Mouse (Mus musculus): ENCODE data around the gene Tmem43. TPM values are rescaled to one million over a fixed set of nuclear protein-coding genes. Genes with fewer than 3 reads are reported as not detected.

The Tmem43 gene
- total and polyA plus RNA-seq, 3 experiments: 2.3 to 21.0 (median 16.2) TPM

DNA sequence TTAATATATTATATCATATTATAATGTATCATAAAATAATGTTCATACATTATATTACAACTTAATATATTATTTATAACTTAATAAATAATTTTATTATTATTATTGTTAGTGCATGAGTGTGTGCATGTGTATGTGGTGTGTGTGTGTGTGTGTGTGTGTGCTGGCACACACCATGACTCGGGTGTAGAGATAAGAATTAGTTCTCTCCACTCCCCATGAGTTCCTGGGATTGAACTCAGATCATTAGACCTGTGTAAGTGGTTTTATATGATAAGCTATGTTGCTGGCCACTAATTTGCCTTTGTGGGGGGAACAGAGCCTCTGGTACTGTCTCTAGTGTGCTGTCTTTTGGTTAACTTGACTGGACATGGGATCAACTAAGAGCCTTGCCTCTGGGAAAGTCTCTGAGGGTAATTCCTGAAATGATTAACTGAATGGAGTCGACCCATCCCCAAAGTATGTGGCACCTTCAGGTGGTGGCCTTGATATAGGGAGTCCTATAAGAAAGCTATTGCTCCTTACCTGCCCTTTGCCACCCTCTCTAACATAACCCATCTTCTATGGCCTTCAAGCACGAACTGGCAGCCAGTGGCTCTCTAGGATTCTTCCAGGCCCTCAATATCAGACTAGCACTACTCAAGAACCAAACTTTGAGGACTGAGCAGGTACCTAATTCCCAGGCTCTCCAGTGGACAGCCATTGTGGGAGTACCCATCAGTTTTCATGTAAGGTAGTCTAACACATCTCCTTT, 23.9 kb upstream of the Tmem43 start:
- no peaks in the 10 kb centered on the region for H3K9me3 ChIP-seq (replicated peaks)
- DNase-seq (ENCODE audit: low spot score) (no peak), ATAC-seq (ENCODE audit: extremely low read depth, insufficient number of reproducible peaks, low FRiP score, poor library complexity, severe bottlenecking) (no peak)
- no peak overlapping the region for H3K4me3 ChIP-seq (ENCODE audit: low read depth, low read length)
- no peaks in the 10 kb centered on the region for H3K36me3 ChIP-seq (replicated peaks)
- H3K4me1 ChIP-seq (ENCODE audit: insufficient read depth, low read depth, low read length): no peaks in the 10 kb centered on the region
- peaks cover 38% of the 10 kb centered on the region for H3K27me3 ChIP-seq (ENCODE audit: insufficient read depth, low read length)
- no peak for TF ChIP-seq CTCF (IDR thresholded peaks at IDR 0.05; ENCODE audit: low read depth, low read length)
- no peak for TF ChIP-seq GATA1 (IDR thresholded peaks at IDR 0.05; ENCODE audit: borderline replicate concordance, low read length)
- no peak for TF ChIP-seq POLR2AphosphoS5 (IDR thresholded peaks at IDR 0.05; ENCODE audit: insufficient replicate concordance, low read depth, low read length)
- TF ChIP-seq TAL1 (conservative IDR thresholded peaks at IDR 0.05; ENCODE audit: low read depth, low read length): no peak
- TF ChIP-seq GATA2 (IDR thresholded peaks at IDR 0.05; ENCODE audit: borderline replicate concordance, low read depth, low read length): no peak

DNA sequence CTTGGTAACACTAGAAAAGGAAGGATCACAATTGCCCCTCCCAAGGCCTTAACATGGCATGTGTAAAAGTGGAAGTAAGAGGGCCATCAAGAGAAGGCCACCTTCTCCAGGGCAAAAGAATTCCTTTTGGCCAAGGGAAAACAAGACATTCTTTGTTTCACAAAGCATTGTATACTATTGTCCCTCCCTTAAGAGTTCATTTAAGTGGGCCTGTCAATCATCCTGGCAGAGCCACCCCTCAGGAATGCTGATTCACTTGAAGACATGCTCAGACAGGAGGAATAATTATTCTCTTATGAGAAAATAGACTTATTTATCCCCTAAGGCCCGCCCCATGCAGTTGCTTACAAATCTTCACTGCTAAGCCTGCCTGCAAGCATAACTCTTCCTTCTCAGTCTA, 21.4 kb upstream of the Tmem43 start:
- TF ChIP-seq CTCF (IDR thresholded peaks at IDR 0.05; ENCODE audit: low read depth, low read length): no peak
- TF ChIP-seq GATA2 (IDR thresholded peaks at IDR 0.05; ENCODE audit: borderline replicate concordance, low read depth, low read length): no peak
- no peak for TF ChIP-seq TAL1 (conservative IDR thresholded peaks at IDR 0.05; ENCODE audit: low read depth, low read length)
- TF ChIP-seq GATA1 (IDR thresholded peaks at IDR 0.05; ENCODE audit: borderline replicate concordance, low read length): no peak
- no peak for TF ChIP-seq POLR2AphosphoS5 (IDR thresholded peaks at IDR 0.05; ENCODE audit: insufficient replicate concordance, low read depth, low read length)
- H3K9me3 ChIP-seq (replicated peaks): no peaks in the 10 kb centered on the region
- DNase-seq (ENCODE audit: low spot score): no peak
- H3K4me1 ChIP-seq (ENCODE audit: insufficient read depth, low read depth, low read length): no peaks in the 10 kb centered on the region
- no peak for ATAC-seq (ENCODE audit: extremely low read depth, insufficient number of reproducible peaks, low FRiP score, poor library complexity, severe bottlenecking)
- H3K36me3 ChIP-seq (replicated peaks): no peaks in the 10 kb centered on the region
- H3K4me3 ChIP-seq (ENCODE audit: low read depth, low read length): no peak overlapping the region
- H3K27me3 ChIP-seq (ENCODE audit: insufficient read depth, low read length): peaks cover 28% of the 10 kb centered on the region

DNA sequence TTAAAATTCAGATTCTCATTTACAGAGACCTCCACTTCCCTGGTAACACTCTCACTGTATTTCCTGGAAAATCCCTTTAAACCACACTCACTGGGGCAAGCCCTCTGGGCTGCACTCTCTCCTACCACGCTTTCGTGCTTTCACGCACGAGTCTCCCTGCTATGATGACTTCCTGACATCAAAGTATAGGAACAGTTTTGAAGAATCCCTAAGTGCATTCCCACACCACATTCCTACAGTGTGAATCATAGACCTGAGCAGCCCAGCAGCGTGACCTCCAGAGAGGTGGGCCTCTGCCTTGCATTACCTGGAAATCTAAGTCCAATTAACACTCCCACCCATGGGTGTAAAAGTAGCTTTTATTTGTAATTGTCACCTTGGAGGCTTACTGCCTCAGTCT, 19.0 kb upstream of the Tmem43 start:
- no peak for TF ChIP-seq GATA2 (IDR thresholded peaks at IDR 0.05; ENCODE audit: borderline replicate concordance, low read depth, low read length)
- TF ChIP-seq CTCF (IDR thresholded peaks at IDR 0.05; ENCODE audit: low read depth, low read length): no peak
- no peak for TF ChIP-seq TAL1 (conservative IDR thresholded peaks at IDR 0.05; ENCODE audit: low read depth, low read length)
- TF ChIP-seq POLR2AphosphoS5 (IDR thresholded peaks at IDR 0.05; ENCODE audit: insufficient replicate concordance, low read depth, low read length): no peak
- TF ChIP-seq GATA1 (IDR thresholded peaks at IDR 0.05; ENCODE audit: borderline replicate concordance, low read length): no peak
- Histone ChIP-seq H3K4me3 (ENCODE audit: low read depth, low read length) (no peak overlapping the region), H3K4me1 (ENCODE audit: insufficient read depth, low read depth, low read length) (no peaks in the 10 kb centered on the region), H3K27me3 (ENCODE audit: insufficient read depth, low read length) (peaks cover 28% of the 10 kb centered on the region), H3K9me3 (replicated peaks) (no peaks in the 10 kb centered on the region), H3K36me3 (replicated peaks) (no peaks in the 10 kb centered on the region)
- no peak for ATAC-seq (ENCODE audit: extremely low read depth, insufficient number of reproducible peaks, low FRiP score, poor library complexity, severe bottlenecking)
- DNase-seq (ENCODE audit: low spot score): no peak

DNA sequence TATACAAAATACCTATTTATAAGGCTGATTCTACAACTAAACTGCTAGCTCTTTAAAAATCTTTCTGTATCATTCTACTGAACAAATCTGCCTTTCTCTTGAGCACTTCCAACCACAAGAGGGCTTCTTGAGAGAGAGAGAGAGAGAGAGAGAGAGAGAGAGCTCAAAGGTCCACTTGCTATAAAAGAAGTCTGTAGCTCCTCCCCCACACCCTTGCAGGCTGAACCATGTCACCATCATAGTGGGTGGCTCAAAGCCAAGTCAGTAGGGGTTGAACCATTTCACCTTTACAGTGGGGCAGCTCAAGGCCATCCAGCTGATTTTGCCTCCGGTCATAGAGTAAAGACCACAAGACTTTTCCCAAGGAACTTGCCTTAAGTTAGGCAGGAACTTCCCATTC, 14.0 kb upstream of the Tmem43 start:
- ATAC-seq (ENCODE audit: extremely low read depth, insufficient number of reproducible peaks, low FRiP score, poor library complexity, severe bottlenecking): no peak
- H3K4me3 ChIP-seq (ENCODE audit: low read depth, low read length): no peak overlapping the region
- peaks cover 25% of the 10 kb centered on the region for H3K36me3 ChIP-seq (replicated peaks)
- no peak for TF ChIP-seq TAL1 (conservative IDR thresholded peaks at IDR 0.05; ENCODE audit: low read depth, low read length)
- no peak for TF ChIP-seq CTCF (IDR thresholded peaks at IDR 0.05; ENCODE audit: low read depth, low read length)
- no peak for TF ChIP-seq GATA1 (IDR thresholded peaks at IDR 0.05; ENCODE audit: borderline replicate concordance, low read length)
- H3K27me3 ChIP-seq (ENCODE audit: insufficient read depth, low read length): peaks cover 6% of the 10 kb centered on the region; the same call in 1 of the 2 replicates
- H3K9me3 ChIP-seq (replicated peaks): no peaks in the 10 kb centered on the region
- DNase-seq (ENCODE audit: low spot score): no peak
- no peaks in the 10 kb centered on the region for H3K4me1 ChIP-seq (ENCODE audit: insufficient read depth, low read depth, low read length)

DNA sequence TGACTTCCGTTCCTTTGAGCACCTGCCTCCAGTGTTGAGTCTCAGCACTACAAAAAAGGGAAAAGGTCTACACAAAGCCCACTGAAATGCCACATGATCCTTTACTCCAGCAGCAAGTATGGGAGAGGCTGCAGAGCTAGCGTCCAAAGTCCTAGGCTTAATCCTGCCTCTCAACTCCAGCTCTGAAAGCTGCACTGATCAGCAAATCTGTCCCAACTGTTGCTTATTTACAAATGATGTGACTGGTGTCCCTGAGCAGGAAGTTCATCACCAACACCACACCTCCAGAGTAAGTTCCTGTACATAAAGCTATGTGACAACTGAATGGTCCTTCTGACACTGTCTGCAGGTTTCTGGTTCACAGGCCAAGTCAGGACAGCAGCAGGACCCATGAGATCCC, 7.7 kb upstream of the Tmem43 start:
- ATAC-seq (ENCODE audit: extremely low read depth, insufficient number of reproducible peaks, low FRiP score, poor library complexity, severe bottlenecking) (no peak), DNase-seq (ENCODE audit: low spot score) (no peak)
- no peaks in the 10 kb centered on the region for H3K27me3 ChIP-seq (ENCODE audit: insufficient read depth, low read length)
- H3K36me3 ChIP-seq (replicated peaks): peaks cover 88% of the 10 kb centered on the region
- TF ChIP-seq GATA1 (IDR thresholded peaks at IDR 0.05; ENCODE audit: borderline replicate concordance, low read length) (no peak), POLR2AphosphoS5 (IDR thresholded peaks at IDR 0.05; ENCODE audit: insufficient replicate concordance, low read depth, low read length) (no peak), TAL1 (conservative IDR thresholded peaks at IDR 0.05; ENCODE audit: low read depth, low read length) (no peak), GATA2 (IDR thresholded peaks at IDR 0.05; ENCODE audit: borderline replicate concordance, low read depth, low read length) (no peak), CTCF (IDR thresholded peaks at IDR 0.05; ENCODE audit: low read depth, low read length) (no peak)
- H3K4me3 ChIP-seq (ENCODE audit: low read depth, low read length): no peak overlapping the region
- no peaks in the 10 kb centered on the region for H3K9me3 ChIP-seq (replicated peaks)
- peaks cover 33% of the 10 kb centered on the region for H3K4me1 ChIP-seq (ENCODE audit: insufficient read depth, low read depth, low read length)

DNA sequence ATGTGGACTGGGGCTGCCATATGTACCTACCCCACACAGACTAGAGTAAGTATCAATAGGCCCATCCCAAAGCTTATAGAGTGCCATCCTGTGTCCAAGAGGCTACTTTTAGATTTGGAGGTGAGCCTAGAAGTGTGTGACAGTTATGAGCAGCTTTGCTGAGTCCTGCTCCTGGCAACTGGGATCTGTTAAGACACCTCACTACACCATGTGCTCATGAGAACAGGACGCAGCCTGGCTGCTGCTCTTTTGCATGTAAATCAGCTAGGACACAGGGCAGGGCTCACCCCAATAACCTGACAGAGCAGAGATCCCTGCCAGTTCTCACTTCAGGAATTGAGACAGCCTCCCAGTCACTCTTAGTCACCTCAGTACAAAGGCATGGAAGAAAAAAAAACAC, 6.4 kb upstream of the Tmem43 start:
- DNase-seq (ENCODE audit: low spot score) (no peak), ATAC-seq (ENCODE audit: extremely low read depth, insufficient number of reproducible peaks, low FRiP score, poor library complexity, severe bottlenecking) (no peak)
- TF ChIP-seq CTCF (IDR thresholded peaks at IDR 0.05; ENCODE audit: low read depth, low read length): no peak
- no peak for TF ChIP-seq POLR2AphosphoS5 (IDR thresholded peaks at IDR 0.05; ENCODE audit: insufficient replicate concordance, low read depth, low read length)
- no peak for TF ChIP-seq GATA1 (IDR thresholded peaks at IDR 0.05; ENCODE audit: borderline replicate concordance, low read length)
- no peak for TF ChIP-seq GATA2 (IDR thresholded peaks at IDR 0.05; ENCODE audit: borderline replicate concordance, low read depth, low read length)
- TF ChIP-seq TAL1 (conservative IDR thresholded peaks at IDR 0.05; ENCODE audit: low read depth, low read length): no peak
- no peak overlapping the region for H3K4me3 ChIP-seq (ENCODE audit: low read depth, low read length)
- peaks cover 43% of the 10 kb centered on the region for H3K4me1 ChIP-seq (ENCODE audit: insufficient read depth, low read depth, low read length)
- H3K27me3 ChIP-seq (ENCODE audit: insufficient read depth, low read length): no peaks in the 10 kb centered on the region
- no peaks in the 10 kb centered on the region for H3K9me3 ChIP-seq (replicated peaks)
- H3K36me3 ChIP-seq (replicated peaks): peaks cover 93% of the 10 kb centered on the region
